Mouse (Mus musculus): ENCODE measurements around the gene Troap. TPM values are rescaled to one million over a fixed set of nuclear protein-coding genes. Genes with fewer than 3 reads are reported as not detected.

The Troap gene
- polyA plus RNA-seq, 1 experiment from 2014 or later = 27.1 TPM

DNA sequence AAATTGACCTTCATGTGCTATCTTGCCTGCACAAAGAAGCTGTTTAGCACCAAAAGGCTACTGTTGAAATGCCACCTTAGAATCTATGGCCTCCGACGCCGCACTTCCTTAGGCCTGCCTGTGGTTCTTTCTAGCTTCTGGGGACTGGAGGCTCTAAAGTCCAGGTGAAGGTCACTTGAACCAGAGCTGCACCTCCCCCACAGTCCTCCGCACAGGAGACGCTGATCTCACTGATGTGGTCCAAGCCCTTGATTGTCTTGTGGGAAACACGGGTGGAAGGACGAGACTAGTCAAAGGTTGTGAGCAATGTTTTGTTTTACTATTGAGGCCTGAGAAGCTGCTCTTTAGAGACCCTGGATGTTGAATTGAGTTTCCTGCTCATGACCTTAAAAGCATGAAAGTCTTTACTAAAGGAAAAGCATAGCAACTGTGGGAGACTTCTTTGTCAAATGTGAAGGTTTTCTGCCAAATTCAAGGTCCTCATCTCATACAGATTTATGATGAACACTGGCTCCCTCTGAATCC lies 41.6 kb upstream of the Troap start:
- Histone ChIP-seq H3K4me2 (replicated peaks) (peak overlapping the region; percentile 76), H3K4me3 (replicated peaks) (peak overlapping the region; percentile 69)

DNA sequence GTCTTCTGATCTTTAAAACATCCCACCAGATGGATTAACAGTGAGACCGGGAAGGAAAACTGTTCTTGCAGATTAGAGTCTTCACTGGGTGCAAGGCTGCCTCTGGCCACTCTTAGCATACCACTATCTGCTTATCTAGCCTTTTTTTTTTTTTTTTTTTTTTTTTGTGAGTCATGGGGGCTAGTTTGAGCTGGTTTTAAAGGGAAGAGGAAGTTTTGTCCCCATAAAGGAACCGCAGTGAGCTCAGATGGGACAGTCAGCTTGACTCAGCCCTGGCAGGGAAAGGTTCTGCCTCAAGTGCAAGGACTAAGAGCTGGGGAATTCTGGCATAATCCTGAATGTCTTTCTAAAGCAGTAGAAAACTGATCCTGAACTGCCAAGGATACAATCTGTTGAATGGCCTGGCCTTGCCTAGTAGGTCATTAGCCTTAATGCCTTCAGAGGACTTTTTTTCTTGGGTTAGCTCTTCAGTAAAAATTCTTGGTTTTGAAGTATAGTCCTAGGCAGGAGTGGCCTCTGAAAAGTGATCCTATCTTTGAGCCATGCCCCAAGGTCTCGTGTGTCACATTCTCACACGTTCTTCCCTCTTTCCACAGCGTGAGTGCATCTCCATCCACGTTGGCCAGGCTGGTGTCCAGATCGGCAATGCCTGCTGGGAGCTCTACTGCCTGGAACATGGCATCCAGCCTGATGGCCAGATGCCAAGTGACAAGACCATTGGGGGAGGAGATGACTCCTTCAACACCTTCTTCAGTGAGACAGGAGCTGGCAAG lies 40.7 kb upstream of the Troap start:
- no peak for ATAC-seq (ENCODE audit: insufficient number of reproducible peaks, low FRiP score, low TSS enrichment, low read depth)
- H3K27me3 ChIP-seq = no peaks in the 10 kb centered on the region
- no peak overlapping the region for H3K9ac ChIP-seq
- peaks cover 23% of the 10 kb centered on the region for H3K4me1 ChIP-seq
- WGBS = 81% methylated on average over 7 of the region's 7 CpGs
- no peak overlapping the region for H3K27ac ChIP-seq (replicated peaks)
- H3K9me3 ChIP-seq (replicated peaks) = no peaks in the 10 kb centered on the region
- H3K36me3 ChIP-seq = peaks cover 29% of the 10 kb centered on the region
- H3K4me2 ChIP-seq (replicated peaks) = no peak overlapping the region
- H3K4me3 ChIP-seq (replicated peaks) = no peak overlapping the region

More for the DNA sequence above, 41.6 kb upstream of the Troap start:
- no peak overlapping the region for H3K9ac ChIP-seq
- H3K27me3 ChIP-seq = no peaks in the 10 kb centered on the region
- WGBS = 63% methylated on average over 7 of the region's 7 CpGs
- peaks cover 23% of the 10 kb centered on the region for H3K4me1 ChIP-seq
- ATAC-seq (ENCODE audit: insufficient number of reproducible peaks, low FRiP score, low TSS enrichment, low read depth) = no peak
- H3K36me3 ChIP-seq = peaks cover 25% of the 10 kb centered on the region
- 0 out of 2 replicates have a peak overlapping the region, but pooled peaks have one; percentile 7 for H3K27ac ChIP-seq (replicated peaks)
- H3K9me3 ChIP-seq (replicated peaks) = no peaks in the 10 kb centered on the region

DNA sequence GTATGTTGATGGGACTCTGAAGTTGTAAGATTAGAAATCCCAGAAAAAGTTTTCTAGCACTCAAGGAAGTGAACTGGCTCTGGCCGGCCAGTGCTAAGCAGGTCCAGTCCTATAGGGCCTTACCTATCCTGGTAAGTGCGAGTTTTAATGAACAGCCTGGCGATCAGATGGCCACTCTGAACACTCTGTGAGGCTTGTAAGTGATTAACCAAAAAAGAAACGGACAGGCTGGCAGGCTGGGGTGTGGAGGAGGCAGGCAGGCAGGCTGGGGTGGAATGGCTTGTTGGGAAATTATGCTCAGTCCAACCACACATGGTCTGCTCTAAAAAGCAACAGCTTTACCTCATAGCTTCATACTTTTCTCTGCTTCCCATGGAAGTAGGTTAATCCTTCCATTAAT lies 38.9 kb upstream of the Troap start:
- Histone ChIP-seq H3K4me2 (replicated peaks) (no peak overlapping the region), H3K9me3 (replicated peaks) (no peaks in the 10 kb centered on the region), H3K27ac (replicated peaks) (no peak overlapping the region), H3K27me3 (no peaks in the 10 kb centered on the region), H3K36me3 (peaks cover 29% of the 10 kb centered on the region), H3K9ac (no peak overlapping the region), H3K4me1 (peaks cover 17% of the 10 kb centered on the region), H3K4me3 (replicated peaks) (no peak overlapping the region)
- 84% methylated on average over 4 of the region's 4 CpGs for WGBS
- ATAC-seq (ENCODE audit: insufficient number of reproducible peaks, low FRiP score, low TSS enrichment, low read depth) = no peak

DNA sequence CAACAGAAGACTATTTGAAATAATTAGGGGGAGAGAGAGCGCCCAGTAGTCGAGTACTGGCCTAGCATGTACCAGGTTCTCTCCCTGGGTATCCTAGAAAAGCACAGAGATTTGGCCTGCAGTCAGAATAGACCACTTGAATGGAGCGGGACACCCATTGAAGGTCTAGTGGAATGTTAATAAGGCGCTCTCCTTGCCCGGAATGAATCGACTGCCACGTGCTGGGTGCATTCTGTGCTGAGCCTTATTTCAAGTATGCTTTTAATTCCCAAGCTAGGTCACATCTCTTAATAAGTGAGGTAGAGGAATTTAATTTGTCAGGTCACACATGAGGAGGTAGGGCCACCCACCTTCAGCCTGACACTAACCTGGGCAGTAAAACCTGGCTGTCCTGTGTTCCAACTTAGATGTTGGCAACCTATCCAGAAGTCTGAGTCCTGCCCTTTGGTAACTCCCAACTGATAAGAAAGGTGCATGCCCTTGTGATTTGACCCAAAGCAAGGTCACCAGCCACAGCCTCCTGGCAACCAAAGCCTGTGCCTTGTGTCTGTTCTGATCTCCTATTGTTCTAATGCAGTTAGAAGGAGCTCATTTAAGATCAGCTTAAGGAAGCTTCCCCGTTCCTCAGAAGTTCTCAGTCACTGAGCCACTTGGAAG lies 38.0 kb upstream of the Troap start:
- peaks cover 23% of the 10 kb centered on the region for H3K4me1 ChIP-seq
- H3K9ac ChIP-seq = no peak overlapping the region
- H3K4me2 ChIP-seq (replicated peaks) = no peak overlapping the region
- 92% methylated on average over 8 of the region's 8 CpGs for WGBS
- no peaks in the 10 kb centered on the region for H3K9me3 ChIP-seq (replicated peaks)
- H3K4me3 ChIP-seq (replicated peaks) = no peak overlapping the region
- no peaks in the 10 kb centered on the region for H3K27me3 ChIP-seq
- no peak overlapping the region for H3K27ac ChIP-seq (replicated peaks)
- peaks cover 29% of the 10 kb centered on the region for H3K36me3 ChIP-seq
- ATAC-seq (ENCODE audit: insufficient number of reproducible peaks, low FRiP score, low TSS enrichment, low read depth) = no peak

DNA sequence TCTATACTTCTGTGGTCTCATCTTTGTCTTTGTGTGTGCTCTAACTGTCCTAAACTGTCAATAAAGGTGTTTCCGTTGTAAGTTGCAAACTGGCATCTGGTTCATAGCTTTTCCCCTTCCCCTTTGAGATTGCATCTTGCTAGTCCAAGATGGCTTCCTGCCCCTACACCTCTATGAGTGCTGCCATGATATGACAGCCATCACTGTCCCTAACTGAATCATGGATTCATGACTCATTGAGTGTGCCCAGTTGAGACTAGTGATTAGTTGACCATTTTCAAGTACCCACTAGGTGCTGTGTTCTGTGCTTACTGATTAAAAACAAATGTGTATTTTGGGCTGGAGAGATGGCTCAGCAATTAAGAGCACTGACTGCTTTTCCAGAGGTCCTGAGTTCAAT lies 36.4 kb upstream of the Troap start:
- 0 out of 2 replicates have a peak, but pooled peaks cover 2% of the 10 kb centered on the region for H3K27me3 ChIP-seq
- H3K36me3 ChIP-seq = peaks cover 29% of the 10 kb centered on the region
- H3K9ac ChIP-seq = no peak overlapping the region
- H3K4me3 ChIP-seq (replicated peaks) = no peak overlapping the region
- no peak overlapping the region for H3K27ac ChIP-seq (replicated peaks)
- no peak overlapping the region for H3K4me2 ChIP-seq (replicated peaks)
- no peak for ATAC-seq (ENCODE audit: insufficient number of reproducible peaks, low FRiP score, low TSS enrichment, low read depth)
- no peaks in the 10 kb centered on the region for H3K9me3 ChIP-seq (replicated peaks)
- WGBS = 97% methylated on average over 1 of the region's 1 CpGs
- peaks cover 10% of the 10 kb centered on the region; the same call in 1 of the 2 replicates for H3K4me1 ChIP-seq

DNA sequence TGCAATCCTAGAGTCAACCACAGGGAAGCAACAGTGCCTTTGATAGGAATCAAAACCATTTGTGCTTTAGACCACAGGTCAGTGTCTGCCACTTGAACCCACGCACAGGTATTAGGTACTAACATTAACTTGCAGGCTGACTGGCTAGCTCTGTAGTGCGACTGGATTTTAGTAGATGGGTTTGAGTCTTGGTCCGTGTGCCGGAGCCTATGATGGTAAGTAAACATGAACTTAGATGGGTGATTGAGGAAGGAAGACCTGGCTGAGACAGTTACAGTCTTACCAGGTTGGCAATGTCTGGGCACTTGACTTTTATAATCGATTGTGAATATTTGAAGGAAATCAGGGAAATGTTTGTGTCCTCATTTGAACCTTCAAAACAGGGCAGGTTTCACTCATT lies 35.6 kb upstream of the Troap start:
- Histone ChIP-seq H3K9me3 (replicated peaks) (no peaks in the 10 kb centered on the region), H3K4me3 (replicated peaks) (no peak overlapping the region), H3K27ac (replicated peaks) (no peak overlapping the region), H3K27me3 (0 out of 2 replicates have a peak, but pooled peaks cover 2% of the 10 kb centered on the region), H3K36me3 (peaks cover 29% of the 10 kb centered on the region), H3K9ac (no peak overlapping the region), H3K4me2 (replicated peaks) (no peak overlapping the region), H3K4me1 (peaks cover 10% of the 10 kb centered on the region; the same call in 1 of the 2 replicates)
- no peak for ATAC-seq (ENCODE audit: insufficient number of reproducible peaks, low FRiP score, low TSS enrichment, low read depth)
- 94% methylated on average over 5 of the region's 5 CpGs for WGBS

DNA sequence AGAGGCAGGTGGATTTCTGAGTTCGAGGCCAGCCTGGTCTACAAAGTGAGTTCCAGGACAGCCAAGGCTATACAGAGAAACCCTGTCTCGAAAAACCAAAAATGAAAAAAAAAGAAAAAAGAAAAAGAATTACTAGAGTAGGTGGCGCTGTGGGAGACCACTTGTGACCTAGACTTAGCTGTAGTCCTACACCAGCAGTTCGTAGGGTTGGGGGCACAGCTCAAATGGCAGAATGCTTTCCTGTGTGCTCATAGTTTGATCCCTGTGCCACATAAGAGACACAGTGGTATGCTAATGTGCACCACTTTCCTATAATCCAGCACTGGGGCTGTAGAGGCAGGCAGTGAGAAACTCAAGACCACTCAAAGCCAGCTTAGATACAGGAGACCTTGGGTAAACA lies 35.1 kb upstream of the Troap start:
- ATAC-seq (ENCODE audit: insufficient number of reproducible peaks, low FRiP score, low TSS enrichment, low read depth) = no peak
- H3K27ac ChIP-seq (replicated peaks) = no peak overlapping the region
- H3K4me3 ChIP-seq (replicated peaks) = no peak overlapping the region
- H3K27me3 ChIP-seq = 0 out of 2 replicates have a peak, but pooled peaks cover 2% of the 10 kb centered on the region
- H3K9ac ChIP-seq = no peak overlapping the region
- H3K36me3 ChIP-seq = peaks cover 29% of the 10 kb centered on the region
- no peaks in the 10 kb centered on the region for H3K9me3 ChIP-seq (replicated peaks)
- no peak overlapping the region for H3K4me2 ChIP-seq (replicated peaks)
- WGBS = 84% methylated on average over 4 of the region's 4 CpGs
- H3K4me1 ChIP-seq = peaks cover 10% of the 10 kb centered on the region; the same call in 1 of the 2 replicates

DNA sequence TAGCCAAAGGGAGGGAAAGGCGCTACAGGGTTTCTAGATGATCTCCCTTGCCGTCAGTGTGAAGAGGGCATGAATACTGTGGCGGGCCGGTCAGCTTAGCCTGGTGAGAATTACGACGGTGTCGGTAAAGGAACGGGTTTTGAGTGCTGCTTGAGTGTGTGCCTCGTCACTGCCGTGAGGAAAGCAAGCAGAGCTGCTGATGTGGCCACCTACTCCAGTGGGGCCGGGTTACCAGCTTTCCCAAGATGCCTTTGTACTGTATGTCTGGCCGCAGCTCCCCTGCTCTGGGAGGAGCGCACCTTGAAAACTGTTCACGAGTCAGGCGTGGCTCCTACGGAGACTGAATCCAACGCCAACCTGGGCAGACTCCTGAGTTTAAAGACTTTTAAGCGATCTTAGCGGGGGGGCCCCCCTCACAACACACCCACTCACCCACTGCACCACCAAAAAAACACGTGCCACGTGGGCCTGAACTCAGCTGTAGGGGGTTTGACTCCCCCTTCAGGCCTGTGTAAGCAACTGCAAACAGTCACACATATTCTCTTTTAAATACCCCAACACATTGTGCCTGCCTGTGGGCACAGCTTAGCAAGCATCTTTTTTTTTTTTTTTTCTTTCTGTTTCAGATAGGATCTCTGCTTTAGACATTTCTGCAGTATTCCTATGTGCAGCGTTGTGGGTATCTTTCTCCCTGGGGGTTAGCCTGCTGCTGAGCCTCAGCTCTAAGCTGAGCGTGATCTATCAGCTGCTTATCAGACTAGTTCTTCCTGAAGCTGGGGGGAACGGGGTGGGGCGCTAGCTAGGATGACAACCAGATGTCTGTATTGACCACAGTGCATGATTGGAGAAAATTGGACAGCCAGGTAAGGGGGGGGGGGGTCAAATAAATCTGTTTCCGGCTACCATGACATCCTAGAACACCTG lies 34.1 kb upstream of the Troap start:
- H3K4me2 ChIP-seq (replicated peaks) = no peak overlapping the region
- H3K4me1 ChIP-seq = peaks cover 10% of the 10 kb centered on the region; the same call in 1 of the 2 replicates
- no peak overlapping the region for H3K9ac ChIP-seq
- no peak for ATAC-seq (ENCODE audit: insufficient number of reproducible peaks, low FRiP score, low TSS enrichment, low read depth)
- peaks cover 21% of the 10 kb centered on the region; the same call in 1 of the 2 replicates for H3K36me3 ChIP-seq
- H3K27me3 ChIP-seq = 0 out of 2 replicates have a peak, but pooled peaks cover 2% of the 10 kb centered on the region
- H3K27ac ChIP-seq (replicated peaks) = no peak overlapping the region
- H3K4me3 ChIP-seq (replicated peaks) = no peak overlapping the region
- WGBS = 64% methylated on average over 26 of the region's 26 CpGs
- H3K9me3 ChIP-seq (replicated peaks) = no peaks in the 10 kb centered on the region

DNA sequence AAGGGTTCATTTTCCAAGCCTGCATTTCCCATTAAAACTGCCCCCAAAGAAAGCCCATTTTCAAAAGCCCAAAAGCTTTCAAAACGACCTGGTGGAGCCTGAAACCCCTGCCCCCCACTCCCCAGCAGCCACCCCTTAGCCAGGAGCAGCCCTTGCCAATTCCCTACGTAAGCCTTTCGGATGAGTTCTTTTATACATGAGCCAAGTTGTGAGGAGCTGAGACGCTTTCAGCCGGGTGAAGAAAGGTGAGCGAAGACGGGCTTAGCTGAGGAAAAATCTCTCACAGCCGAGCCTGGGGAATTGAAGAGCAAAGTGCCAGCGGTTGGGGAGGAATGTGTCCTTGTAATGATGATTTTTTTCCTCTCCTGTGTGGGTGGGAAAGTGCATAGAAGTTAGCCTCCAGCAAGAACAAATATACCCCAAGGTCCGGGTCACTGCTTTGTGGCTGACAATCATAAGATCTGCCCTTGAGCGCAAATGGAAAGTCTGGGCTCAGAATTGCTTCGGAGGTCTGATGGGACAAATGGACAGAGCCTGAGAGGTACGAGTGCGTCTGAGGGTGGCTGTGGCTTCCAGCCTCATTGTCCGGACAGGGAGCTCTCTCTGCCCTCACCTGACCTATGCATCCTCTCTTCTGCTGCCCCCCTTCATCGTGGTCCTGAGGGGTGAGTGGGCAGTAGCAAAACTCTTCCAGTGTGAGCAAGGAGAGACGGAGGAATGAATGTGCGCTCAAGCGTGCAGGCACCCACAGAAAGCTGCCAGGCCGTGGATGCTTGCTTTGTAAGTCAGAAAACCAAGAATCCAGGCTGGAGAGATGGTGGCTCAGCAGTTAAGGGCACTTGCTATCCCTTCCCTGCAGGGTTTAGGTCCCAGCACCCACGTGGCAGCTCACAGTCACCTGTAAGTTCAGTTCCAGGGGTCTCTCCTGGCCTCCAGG lies 33.2 kb upstream of the Troap start:
- no peak for ATAC-seq (ENCODE audit: insufficient number of reproducible peaks, low FRiP score, low TSS enrichment, low read depth)
- H3K4me3 ChIP-seq (replicated peaks) = no peak overlapping the region
- no peak overlapping the region for H3K9ac ChIP-seq
- H3K4me2 ChIP-seq (replicated peaks) = no peak overlapping the region
- H3K9me3 ChIP-seq (replicated peaks) = no peaks in the 10 kb centered on the region
- 0 out of 2 replicates have a peak, but pooled peaks cover 2% of the 10 kb centered on the region for H3K27me3 ChIP-seq
- peaks cover 11% of the 10 kb centered on the region; the same call in 1 of the 2 replicates for H3K36me3 ChIP-seq
- H3K27ac ChIP-seq (replicated peaks) = no peak overlapping the region
- 45% methylated on average over 21 of the region's 21 CpGs for WGBS
- H3K4me1 ChIP-seq = peaks cover 10% of the 10 kb centered on the region; the same call in 1 of the 2 replicates

DNA sequence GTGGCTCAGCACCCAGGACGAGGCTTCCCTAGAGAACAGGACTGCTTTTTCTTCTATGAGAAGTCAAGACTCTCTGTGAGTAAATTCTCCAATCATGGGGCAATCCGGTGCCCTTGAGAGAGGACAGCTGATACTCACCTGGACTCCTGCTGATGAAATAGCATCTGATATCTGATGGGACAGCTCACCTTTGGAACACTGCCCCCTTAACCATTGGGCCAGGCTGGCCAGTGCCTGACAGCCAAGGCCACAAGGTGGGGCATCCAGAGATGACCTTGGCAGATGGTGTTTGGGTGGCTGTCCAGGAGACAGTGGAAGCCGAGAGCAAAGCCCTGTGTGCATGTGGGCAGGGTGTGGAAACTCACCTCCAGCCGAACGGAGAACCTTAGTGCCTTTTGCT lies 32.0 kb upstream of the Troap start:
- H3K4me1 ChIP-seq = peaks cover 10% of the 10 kb centered on the region; the same call in 1 of the 2 replicates
- WGBS = 80% methylated on average over 5 of the region's 5 CpGs
- no peak for ATAC-seq (ENCODE audit: insufficient number of reproducible peaks, low FRiP score, low TSS enrichment, low read depth)
- no peaks in the 10 kb centered on the region for H3K9me3 ChIP-seq (replicated peaks)
- 0 out of 2 replicates have a peak, but pooled peaks cover 2% of the 10 kb centered on the region for H3K27me3 ChIP-seq
- no peak overlapping the region for H3K4me3 ChIP-seq (replicated peaks)
- H3K9ac ChIP-seq = no peak overlapping the region
- H3K4me2 ChIP-seq (replicated peaks) = no peak overlapping the region
- H3K36me3 ChIP-seq = peaks cover 4% of the 10 kb centered on the region; the same call in 1 of the 2 replicates
- H3K27ac ChIP-seq (replicated peaks) = no peak overlapping the region
